Mouse (Mus musculus): Measurements from ENCODE around the gene Polr1d. TPM values are rescaled to one million over a fixed set of nuclear protein-coding genes. Genes with fewer than 3 reads are reported as not detected.
A peak's percentile ranks its signal among the peaks of the same experiment; 100 is the strongest.

Gene Polr1d
- polyA plus RNA-seq, 1 experiment: 85.0 TPM

DNA sequence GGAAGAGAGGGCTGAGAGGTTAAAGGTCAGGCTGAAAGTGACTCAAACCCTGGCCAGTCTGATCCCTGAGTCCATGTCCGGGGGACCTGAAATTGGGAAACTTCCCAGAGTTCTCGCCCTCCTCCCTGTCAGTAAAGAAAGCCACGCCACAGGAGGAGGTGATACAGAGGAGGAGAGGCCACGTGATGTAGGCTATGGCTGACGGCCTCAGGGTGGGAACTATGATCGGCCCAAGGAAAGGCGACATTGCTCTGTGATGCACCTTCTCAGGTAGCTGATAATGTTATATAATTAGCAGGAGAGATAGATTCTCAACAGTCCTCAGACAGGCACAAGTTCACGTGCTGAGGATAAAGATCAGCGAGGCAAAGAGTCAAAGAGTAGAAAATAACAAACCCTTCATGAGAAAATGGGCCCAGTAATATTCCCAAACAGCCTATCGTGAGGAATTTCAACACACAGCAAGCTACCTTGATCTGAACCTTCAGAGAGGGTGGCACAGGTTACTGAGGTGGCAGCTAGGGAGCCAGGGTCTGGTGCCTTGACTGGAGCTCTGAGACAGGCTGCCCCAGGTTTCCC is 20.0 kb upstream of the Polr1d start:
- peak overlapping the region; percentile 82 for H3K27ac ChIP-seq (ENCODE audit: insufficient read depth, low read length)
- peaks cover 50% of the 10 kb centered on the region for H3K4me1 ChIP-seq (ENCODE audit: control insufficient read depth, insufficient read depth, low read length)
- 80% methylated on average over 10 of the region's 10 CpGs for WGBS
- H3K27me3 ChIP-seq (ENCODE audit: control insufficient read depth, insufficient read depth, low read length): no peaks in the 10 kb centered on the region
- peak in 1 of 2 experiments; percentile 41 for DNase-seq
- no peak overlapping the region for H3K4me3 ChIP-seq (replicated peaks; ENCODE audit: insufficient read depth, low read depth, low read length)
- no peak for TF ChIP-seq POLR2A (IDR thresholded peaks at IDR 0.05; ENCODE audit: borderline replicate concordance, insufficient read depth, low read length)
- no peak for TF ChIP-seq CTCF (IDR thresholded peaks at IDR 0.05; ENCODE audit: borderline replicate concordance, insufficient read depth, low read depth, low read length)

DNA sequence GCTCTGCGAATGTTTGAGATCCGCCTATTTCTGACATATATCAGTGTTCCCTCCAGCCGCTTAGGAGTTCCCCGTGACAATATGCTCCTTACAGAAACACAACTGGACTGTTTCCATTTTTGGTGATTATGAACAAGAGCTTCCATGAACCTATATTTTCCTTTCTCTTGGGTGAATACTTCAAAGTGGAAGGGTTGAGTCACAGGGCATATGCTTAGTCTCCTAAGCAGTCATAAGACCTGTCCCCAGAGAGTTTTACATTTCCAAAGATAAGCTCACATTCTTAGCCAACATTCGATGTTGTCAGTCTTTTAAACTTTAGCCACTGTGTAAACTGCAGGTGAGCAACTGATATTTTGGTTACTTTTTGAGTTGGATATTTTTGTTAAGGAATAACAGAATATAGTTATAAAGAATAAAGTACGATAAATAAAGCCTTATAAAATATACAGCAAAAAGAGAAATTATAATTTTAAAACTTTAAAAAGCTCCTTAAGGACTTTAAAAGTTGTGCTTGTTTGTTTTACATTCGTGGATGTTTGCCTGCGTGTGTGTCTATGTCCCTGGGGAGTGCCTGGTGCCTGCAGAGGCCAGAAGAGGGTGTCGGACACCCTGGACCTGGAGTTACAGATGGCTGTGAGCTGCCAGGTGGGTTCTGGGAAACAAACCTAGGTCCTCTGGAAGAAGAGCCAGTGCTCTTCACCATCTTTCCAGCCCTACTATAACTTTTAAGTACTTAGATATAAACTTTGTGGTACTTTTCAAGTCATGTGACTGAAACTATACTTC is 19.0 kb upstream of the Polr1d start:
- H3K4me1 ChIP-seq (ENCODE audit: control insufficient read depth, insufficient read depth, low read length): peaks cover 47% of the 10 kb centered on the region
- 55% methylated on average over 9 of the region's 9 CpGs for WGBS
- peak overlapping the region; percentile 91 for H3K27ac ChIP-seq (ENCODE audit: insufficient read depth, low read length)
- H3K4me3 ChIP-seq (replicated peaks; ENCODE audit: insufficient read depth, low read depth, low read length): no peak overlapping the region
- TF ChIP-seq POLR2A (IDR thresholded peaks at IDR 0.05; ENCODE audit: borderline replicate concordance, insufficient read depth, low read length) (no peak), CTCF (IDR thresholded peaks at IDR 0.05; ENCODE audit: borderline replicate concordance, insufficient read depth, low read depth, low read length) (no peak)
- no peak for DNase-seq
- H3K27me3 ChIP-seq (ENCODE audit: control insufficient read depth, insufficient read depth, low read length): no peaks in the 10 kb centered on the region

DNA sequence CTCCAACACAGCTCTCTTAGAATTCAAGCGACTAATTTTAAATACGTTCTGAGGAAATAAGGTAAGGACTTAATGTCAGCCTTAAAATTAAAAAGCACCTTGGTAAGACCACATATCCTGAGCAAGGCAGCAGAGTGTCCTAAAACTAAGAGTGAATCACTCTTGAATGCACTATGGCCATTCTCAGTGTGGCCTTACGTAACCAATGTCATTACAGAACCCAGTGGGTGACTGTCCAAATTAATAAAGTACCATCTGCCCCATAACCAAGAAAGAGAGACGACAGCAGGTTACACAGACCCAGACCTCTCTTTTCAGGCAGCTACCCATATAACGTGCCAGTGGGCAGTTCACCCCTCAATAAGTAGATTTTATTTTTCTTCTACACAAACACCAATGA is 18.2 kb upstream of the Polr1d start:
- Histone ChIP-seq H3K4me3 (replicated peaks; ENCODE audit: insufficient read depth, low read depth, low read length) (no peak overlapping the region), H3K27ac (ENCODE audit: insufficient read depth, low read length) (peak overlapping the region; percentile 91; the same call in 1 of the 2 replicates), H3K4me1 (ENCODE audit: control insufficient read depth, insufficient read depth, low read length) (peaks cover 48% of the 10 kb centered on the region), H3K27me3 (ENCODE audit: control insufficient read depth, insufficient read depth, low read length) (no peaks in the 10 kb centered on the region)
- DNase-seq: peak; percentile 59 to 92
- TF ChIP-seq POLR2A (IDR thresholded peaks at IDR 0.05; ENCODE audit: borderline replicate concordance, insufficient read depth, low read length) (no peak), CTCF (IDR thresholded peaks at IDR 0.05; ENCODE audit: borderline replicate concordance, insufficient read depth, low read depth, low read length) (no peak)
- WGBS: 20% methylated on average over 5 of the region's 5 CpGs

DNA sequence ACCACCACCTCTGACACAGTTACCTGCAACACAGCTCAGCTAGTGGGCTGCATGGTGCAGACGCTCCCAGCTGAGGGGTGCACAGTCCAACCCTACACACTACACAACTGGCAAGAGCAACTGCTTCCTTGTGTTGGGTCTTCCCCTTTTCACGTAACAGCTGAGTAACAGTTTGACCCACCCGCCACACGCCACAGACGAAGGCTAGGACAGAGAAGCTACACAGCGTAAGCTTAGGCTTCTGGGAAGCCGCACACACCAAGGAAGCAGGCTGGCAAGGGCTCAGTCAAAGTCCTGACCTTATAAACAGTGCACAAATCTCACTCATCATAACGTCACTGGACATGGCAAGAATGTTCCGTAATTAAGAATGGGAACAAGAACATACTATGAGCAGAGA is 17.5 kb upstream of the Polr1d start:
- no peaks in the 10 kb centered on the region for H3K27me3 ChIP-seq (ENCODE audit: control insufficient read depth, insufficient read depth, low read length)
- DNase-seq: peak in 1 of 2 experiments; percentile 61
- peaks cover 48% of the 10 kb centered on the region for H3K4me1 ChIP-seq (ENCODE audit: control insufficient read depth, insufficient read depth, low read length)
- H3K27ac ChIP-seq (ENCODE audit: insufficient read depth, low read length): peak overlapping the region; percentile 98
- TF ChIP-seq POLR2A (IDR thresholded peaks at IDR 0.05; ENCODE audit: borderline replicate concordance, insufficient read depth, low read length): no peak
- TF ChIP-seq CTCF (IDR thresholded peaks at IDR 0.05; ENCODE audit: borderline replicate concordance, insufficient read depth, low read depth, low read length): no peak
- WGBS: 46% methylated on average over 9 of the region's 9 CpGs
- peak overlapping the region; percentile 7 for H3K4me3 ChIP-seq (replicated peaks; ENCODE audit: insufficient read depth, low read depth, low read length)

DNA sequence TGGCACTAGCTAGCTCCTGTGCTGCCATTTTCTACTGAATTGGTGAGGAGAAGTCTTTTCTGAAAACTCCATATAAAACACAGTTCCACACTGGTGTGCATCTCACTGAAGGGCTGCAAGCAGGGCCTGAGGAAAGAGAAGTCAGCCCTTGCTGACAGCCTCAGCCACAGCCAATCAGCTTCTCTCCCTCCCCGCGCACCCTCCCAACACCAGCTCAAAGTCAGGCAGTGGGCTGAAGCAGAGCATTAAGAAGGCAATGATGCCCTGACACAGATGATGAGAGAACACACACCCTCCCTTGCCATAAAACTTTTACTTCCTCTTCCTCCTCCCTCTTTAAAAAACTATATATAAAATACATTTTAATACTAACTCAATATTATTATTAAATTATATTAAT is 16.8 kb upstream of the Polr1d start:
- peak overlapping the region; percentile 98 for H3K27ac ChIP-seq (ENCODE audit: insufficient read depth, low read length)
- H3K27me3 ChIP-seq (ENCODE audit: control insufficient read depth, insufficient read depth, low read length): no peaks in the 10 kb centered on the region
- TF ChIP-seq POLR2A (IDR thresholded peaks at IDR 0.05; ENCODE audit: borderline replicate concordance, insufficient read depth, low read length) (no peak), CTCF (IDR thresholded peaks at IDR 0.05; ENCODE audit: borderline replicate concordance, insufficient read depth, low read depth, low read length) (no peak)
- WGBS: 78% methylated on average over 2 of the region's 2 CpGs
- DNase-seq: no peak
- peaks cover 52% of the 10 kb centered on the region for H3K4me1 ChIP-seq (ENCODE audit: control insufficient read depth, insufficient read depth, low read length)
- no peak overlapping the region for H3K4me3 ChIP-seq (replicated peaks; ENCODE audit: insufficient read depth, low read depth, low read length)

DNA sequence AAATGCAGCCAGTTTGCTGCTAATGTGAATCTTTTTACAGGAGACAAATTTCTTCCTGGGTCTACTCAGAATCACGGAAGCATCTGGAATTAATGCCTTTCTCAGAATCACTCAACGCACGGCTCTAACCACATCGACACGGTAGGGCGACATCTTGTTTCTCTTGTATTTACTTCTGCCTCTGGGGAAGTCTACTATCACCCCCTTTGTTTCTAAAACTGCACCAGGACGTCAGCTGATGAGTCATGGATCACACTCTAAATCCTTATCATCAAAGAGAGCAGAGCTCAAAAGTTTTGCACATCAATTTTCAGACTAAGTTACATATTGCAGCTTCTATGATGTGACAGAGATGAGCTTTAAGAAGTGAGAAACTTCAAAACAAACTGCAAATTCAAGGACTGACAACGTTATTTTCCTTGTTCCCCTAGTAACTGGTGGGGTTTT is 13.6 kb upstream of the Polr1d start:
- TF ChIP-seq POLR2A (IDR thresholded peaks at IDR 0.05; ENCODE audit: borderline replicate concordance, insufficient read depth, low read length) (no peak), CTCF (IDR thresholded peaks at IDR 0.05; ENCODE audit: borderline replicate concordance, insufficient read depth, low read depth, low read length) (no peak)
- DNase-seq: no peak
- Histone ChIP-seq H3K4me1 (ENCODE audit: control insufficient read depth, insufficient read depth, low read length) (peaks cover 41% of the 10 kb centered on the region), H3K27me3 (ENCODE audit: control insufficient read depth, insufficient read depth, low read length) (no peaks in the 10 kb centered on the region), H3K4me3 (replicated peaks; ENCODE audit: insufficient read depth, low read depth, low read length) (no peak overlapping the region), H3K27ac (ENCODE audit: insufficient read depth, low read length) (no peak overlapping the region)
- 75% methylated on average over 8 of the region's 8 CpGs for WGBS

DNA sequence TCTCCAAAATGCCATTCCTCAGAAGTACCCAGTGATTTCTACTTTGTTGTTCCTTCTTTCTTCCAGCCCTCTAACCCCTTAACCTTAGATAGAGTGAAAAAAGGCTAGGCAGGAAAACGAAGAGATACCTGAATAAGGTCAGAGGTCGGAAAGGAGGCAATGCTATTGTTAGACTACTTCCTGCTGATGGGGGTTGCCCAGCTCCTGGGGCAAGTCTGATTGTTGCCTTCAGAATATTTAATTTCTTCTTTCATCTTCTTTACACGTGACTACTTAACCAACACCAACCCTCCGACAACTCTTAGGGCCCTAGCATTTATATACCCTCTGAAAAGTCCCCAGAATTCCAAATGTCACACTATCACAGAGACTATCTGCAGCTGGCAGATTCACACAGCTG is 10.7 kb upstream of the Polr1d start:
- Histone ChIP-seq H3K4me1 (ENCODE audit: control insufficient read depth, insufficient read depth, low read length) (peaks cover 41% of the 10 kb centered on the region), H3K27me3 (ENCODE audit: control insufficient read depth, insufficient read depth, low read length) (no peaks in the 10 kb centered on the region), H3K4me3 (replicated peaks; ENCODE audit: insufficient read depth, low read depth, low read length) (no peak overlapping the region), H3K27ac (ENCODE audit: insufficient read depth, low read length) (no peak overlapping the region)
- whole genome bisulfite sequencing: 77% methylated on average over 4 of the region's 4 CpGs
- DNase-seq: no peak
- TF ChIP-seq POLR2A (IDR thresholded peaks at IDR 0.05; ENCODE audit: borderline replicate concordance, insufficient read depth, low read length): no peak
- no peak for TF ChIP-seq CTCF (IDR thresholded peaks at IDR 0.05; ENCODE audit: borderline replicate concordance, insufficient read depth, low read depth, low read length)

DNA sequence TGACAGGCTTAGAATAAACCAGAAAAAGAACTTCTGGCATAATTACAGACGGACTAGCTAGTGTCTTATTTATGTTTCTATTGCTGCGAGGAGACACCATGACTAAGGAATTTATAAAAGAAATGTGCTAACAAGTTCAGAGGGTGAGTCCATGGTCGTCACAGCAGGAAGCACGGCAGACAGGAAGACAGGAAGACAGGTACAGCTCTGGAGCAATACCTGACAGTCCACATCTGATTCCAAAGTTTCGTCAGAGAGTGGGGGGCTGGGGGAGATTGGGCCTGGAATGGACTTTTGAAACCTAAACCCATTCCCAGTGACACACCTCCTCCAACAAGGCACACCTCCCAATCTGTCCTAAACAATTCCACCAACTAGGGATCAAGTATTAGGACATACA is 9.9 kb upstream of the Polr1d start:
- H3K27ac ChIP-seq (ENCODE audit: insufficient read depth, low read length): peak overlapping the region; percentile 66; the same call in 1 of the 2 replicates
- no peaks in the 10 kb centered on the region for H3K27me3 ChIP-seq (ENCODE audit: control insufficient read depth, insufficient read depth, low read length)
- no peak for DNase-seq
- H3K4me3 ChIP-seq (replicated peaks; ENCODE audit: insufficient read depth, low read depth, low read length): no peak overlapping the region
- H3K4me1 ChIP-seq (ENCODE audit: control insufficient read depth, insufficient read depth, low read length): peaks cover 41% of the 10 kb centered on the region
- no peak for TF ChIP-seq CTCF (IDR thresholded peaks at IDR 0.05; ENCODE audit: borderline replicate concordance, insufficient read depth, low read depth, low read length)
- TF ChIP-seq POLR2A (IDR thresholded peaks at IDR 0.05; ENCODE audit: borderline replicate concordance, insufficient read depth, low read length): no peak
- 66% methylated on average over 5 of the region's 5 CpGs for WGBS
